Mouse (Mus musculus) NIH3T3 (cell line): ENCODE results near the gene Tob1.

Experiments
- DNase-seq: peaks from one replicate; pipeline ENCODE4 v3.0.0-alpha.2; 2012; ENCODE audit warnings: low read depth

Tob1 gene

DNA sequence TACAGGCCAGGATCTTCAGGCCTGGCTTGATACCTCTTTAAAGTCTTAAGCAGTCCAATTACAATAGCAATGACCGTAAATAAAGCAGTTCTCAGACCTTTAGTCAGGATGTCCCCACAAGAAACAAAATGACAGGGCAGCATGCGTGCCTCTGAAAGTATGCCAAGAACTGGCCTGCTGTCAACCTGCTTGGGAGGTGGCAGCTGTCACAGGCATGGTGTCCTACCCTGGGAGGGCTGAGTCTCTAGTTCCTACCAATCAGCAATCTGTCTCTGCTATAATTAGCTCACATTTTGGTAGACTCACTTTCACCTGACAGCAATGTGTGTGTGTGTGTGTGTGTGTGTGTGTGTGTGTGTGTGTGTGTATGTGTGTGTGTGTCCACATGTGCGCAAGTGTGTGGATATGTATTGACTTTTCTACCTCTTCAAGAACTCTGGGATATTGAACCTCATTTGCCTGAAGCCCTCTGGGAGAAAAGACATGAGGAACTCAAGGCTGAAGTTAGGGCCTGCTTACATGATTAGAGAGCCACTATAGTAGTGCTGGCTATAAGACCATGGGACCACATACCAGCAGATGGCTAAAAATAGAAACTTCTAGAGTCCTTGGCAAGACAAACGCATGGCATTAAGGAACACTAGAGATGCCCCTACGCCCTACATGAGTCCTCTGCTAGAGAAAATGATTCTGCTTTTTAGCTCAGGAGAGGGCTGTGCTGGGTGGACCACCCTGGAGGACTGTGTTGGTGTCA lies 18.1 kb downstream of the Tob1 start:
- no peak for DNase-seq

DNA sequence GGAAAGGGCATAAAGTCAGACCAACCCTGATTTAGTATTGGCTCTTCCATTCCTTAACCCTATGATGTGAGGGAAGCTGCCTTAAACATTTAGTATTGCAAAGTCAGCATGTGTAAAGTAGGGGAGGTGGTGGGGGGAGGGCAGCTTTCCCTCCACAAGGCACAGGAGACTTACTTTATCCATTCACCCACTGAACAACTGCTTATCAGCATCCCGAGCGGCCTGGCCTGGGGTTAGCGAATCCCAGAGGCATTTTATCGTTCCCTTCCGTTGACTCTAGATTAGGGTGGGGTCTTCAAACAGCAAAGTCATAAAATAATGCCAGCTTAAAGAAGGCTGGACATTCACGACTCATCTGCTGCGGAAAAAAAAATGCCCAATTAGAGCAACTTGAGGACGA lies 19.0 kb downstream of the Tob1 start:
- no peak for DNase-seq

DNA sequence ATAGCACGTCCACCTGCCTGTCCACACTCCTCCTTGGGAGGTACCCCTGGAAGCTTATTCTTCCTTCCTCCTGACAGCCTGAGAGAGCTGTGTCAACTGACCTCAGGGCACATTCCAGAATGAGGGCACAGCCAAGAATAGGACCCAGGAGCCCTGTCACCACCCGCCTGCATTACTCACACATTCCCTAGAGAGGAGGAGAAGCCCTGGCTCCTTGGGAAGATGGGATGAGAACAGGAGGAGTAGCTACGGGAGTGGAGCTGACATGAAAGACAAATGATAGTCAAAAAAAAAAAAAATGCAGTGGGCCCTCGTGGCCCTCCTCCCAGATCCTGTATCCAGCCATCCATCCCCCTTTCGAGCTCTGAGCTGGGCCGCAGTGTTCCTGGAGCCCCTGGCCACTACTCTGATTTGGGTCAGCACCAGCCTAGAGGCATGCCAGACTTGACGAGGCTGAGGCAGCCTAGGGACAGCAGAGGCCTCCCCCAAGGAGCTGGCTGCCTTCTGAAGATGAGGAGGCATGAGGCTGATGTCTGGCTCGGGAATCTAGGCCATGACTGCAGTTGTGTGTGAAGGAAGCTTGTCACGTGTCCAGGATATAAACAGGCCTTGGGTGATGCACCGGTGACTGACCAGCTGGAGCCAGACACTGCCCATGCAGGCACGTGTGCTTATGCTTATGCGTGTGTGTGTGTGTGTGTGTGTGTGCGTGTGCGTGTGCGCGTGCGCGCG lies 20.7 kb downstream of the Tob1 start:
- peak; percentile 60 for DNase-seq

DNA sequence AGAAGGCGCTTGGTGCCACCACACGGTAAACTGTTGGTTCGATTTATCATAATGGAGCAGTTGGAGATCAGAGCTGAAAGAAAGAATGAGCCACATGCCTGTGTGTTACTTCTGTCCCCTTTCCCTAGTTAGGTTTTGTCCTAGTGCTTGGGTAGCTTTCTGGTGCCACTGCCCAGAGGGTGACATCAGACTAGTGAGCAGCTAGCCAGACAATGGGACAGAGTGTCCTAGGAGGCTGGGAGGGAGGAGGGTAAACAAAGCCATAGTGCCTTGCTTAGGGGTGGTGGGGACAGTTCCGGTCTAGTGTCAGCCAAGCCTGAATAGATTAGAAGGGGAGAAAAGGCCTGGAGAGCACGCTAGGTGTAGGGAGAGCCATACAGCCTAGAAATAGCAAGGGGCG lies 22.2 kb downstream of the Tob1 start:
- DNase-seq = no peak

DNA sequence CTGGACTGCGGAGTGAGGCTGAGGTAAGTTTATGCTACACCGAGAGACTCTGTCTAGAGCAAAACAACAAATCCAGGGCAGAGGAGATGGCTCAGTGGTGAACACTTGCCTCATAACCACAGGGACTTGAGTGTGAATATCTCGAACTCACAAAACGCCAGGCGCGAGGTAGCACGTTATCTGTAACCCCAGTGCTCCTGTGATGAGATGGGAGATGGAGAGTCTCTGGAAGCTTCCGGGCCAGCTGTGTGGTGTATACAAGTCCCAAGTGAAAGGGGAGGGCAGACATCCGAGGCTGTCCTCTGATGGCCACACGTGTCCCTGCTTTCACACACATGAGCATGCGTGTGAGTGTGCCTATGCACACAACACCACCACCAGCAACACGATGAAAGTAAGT lies 23.1 kb downstream of the Tob1 start:
- no peak for DNase-seq

DNA sequence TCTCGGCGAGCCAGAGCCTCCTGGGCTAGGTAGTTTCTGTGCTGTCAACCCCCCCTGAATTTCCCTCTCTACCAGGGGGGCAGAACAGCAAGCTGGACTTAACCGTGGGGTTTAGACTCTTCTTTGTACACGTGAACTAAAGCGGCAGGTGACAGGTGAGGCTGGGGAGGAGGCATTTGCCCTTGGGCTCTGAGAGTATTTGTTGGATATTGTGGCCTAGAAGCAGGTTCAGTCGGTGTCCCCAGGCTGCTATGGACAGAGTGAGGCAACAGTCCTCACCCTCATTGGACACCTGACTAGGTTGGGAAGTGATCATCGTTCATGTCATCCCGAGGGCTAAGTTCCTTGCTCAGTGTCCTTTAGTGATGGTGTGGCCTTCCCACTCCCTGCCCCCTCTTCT lies 23.6 kb downstream of the Tob1 start:
- no peak for DNase-seq

DNA sequence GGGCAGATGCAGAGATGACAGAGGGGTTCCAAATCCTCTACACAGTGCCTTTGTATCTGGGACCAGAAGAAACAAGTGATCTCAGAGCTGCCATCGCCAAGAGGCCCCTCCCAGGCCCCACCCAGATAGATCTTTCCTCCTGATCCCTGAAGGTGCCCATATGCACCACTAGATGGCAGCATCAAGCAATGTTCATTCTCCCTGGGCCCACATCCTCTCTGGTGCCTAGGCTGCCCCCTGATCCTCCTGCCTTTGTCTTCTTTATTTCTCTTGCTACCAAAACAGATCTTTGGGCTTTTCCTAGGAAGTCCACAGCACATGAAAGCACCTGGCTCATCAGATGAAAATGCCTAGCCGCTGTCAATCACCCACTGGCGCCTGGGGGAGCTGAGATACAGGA lies 24.8 kb downstream of the Tob1 start:
- DNase-seq = peak; percentile 93

DNA sequence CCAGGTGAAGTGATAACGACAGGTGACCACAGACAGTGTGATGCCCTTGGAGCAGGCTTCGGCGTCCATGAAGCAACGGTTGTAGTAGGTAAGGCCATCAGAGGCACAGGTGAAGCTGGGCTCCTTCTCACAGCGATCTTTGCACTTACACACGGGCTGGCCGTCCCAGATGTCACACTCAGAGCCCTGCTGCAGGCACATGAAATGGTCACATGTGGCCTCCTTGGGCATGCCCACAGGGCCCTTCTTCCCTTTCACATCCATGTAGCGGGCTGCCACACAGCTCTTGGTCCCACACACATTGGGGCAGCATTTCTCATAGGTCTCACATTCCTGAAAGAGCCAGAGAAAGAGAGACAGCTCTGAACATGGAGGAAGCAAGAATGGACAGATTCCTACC lies 27.5 kb downstream of the Tob1 start:
- no peak for DNase-seq

DNA sequence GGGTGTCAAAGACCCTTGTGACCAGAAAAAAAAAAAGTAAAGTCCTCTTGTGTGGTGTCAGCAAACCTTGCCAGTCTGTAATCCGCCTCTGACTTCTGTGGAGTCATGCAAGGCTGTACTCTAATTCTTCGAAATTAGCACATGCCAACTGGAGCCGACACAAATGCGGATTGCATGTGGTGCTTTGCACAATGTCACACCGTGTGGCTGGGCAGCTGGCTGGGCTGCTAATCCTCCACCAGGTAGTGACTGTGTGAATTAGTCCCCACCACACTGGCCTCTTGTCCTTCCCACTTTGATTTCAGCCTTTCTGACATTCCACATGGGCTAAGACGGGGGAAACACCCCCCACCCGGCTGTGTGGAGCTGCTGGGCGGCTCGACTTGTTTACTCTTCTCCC lies 28.5 kb downstream of the Tob1 start:
- peak; percentile 15 for DNase-seq

DNA sequence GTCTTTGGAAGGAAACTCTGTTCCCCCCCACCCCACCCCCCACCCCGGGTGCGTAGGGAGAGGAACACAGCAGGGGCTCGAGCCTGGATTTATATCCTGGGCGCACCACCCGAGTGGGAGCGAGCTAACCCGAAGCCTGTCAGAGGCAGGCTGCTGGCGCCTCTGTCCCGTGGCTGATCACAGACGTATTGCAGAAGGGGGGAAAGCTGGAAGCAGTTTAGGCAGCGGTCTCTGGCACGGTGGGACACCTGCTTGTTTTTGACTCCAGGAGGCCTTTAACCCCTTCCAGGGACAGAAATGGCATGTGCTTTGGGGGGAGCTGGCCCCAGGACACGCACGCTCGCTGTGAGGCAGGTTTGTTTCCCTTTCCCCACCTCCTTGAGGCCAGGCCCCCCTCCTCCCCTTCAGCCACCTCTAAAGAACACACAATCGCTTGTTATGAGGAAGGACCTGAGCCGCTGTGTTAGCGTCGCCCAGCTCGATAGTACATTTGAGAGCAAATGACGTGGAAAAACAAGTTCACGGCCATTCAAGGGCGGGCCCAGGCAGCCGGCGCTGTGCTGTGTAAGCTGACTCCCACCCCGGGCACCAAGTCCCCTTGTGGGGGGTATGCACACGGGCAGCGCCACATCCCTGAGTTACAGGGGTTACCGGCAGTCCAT lies 31.6 kb downstream of the Tob1 start:
- no peak for DNase-seq

DNA sequence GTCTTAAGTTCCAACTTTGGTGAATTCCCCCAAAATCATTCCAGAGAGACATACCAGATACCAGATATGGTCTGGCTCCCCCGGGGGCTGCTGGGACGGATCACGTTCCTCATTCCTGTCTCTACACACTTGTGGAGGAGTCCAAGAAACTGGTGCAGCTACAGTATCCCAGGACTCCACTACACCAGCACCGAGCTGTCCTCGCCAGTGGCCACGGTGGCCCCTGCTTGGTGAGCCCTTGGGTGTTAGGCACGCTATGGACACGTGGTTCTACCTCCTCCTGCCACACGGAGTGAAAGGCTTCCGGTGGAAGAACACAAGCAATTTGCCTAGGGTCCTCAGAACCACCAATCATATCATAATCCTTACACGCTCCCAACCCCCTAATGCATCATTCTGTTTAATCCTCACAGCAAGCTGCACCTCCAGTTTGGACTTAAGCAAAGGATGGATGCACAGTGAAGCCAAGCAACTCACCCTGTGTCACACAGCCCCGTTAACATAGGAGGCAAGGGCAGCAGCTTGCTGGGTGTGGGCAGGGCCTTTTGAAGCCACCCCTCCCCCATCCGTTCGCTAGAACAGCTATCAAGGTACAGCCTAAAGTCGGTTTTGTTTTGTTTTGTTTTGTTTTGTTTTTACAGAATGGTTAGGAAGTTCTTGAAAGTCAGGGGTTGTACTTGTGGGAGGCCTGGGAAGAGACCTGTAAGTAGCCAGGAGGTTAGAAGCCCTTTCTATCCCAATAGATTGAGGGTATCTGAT lies 32.3 kb downstream of the Tob1 start:
- DNase-seq = no peak

DNA sequence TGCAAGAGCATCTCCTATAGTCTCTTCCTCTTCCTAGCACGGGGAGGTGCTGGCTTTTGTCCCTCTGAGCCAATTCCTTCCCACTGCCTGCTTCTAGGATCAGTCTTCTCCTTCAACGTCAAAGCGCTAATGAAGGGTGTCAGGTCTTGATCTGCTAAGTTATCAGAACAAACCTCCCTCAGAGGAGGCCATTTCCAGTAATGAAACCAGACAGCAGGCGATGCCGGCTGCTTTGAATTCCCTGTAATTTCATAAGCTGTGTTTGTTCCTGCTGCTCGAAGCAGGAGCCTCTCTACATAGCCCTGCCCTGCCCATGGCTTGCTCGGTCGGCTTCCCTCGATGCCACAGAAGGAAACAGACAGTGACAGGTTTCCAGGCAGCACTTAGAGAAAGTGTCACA lies 33.1 kb downstream of the Tob1 start:
- no peak for DNase-seq

DNA sequence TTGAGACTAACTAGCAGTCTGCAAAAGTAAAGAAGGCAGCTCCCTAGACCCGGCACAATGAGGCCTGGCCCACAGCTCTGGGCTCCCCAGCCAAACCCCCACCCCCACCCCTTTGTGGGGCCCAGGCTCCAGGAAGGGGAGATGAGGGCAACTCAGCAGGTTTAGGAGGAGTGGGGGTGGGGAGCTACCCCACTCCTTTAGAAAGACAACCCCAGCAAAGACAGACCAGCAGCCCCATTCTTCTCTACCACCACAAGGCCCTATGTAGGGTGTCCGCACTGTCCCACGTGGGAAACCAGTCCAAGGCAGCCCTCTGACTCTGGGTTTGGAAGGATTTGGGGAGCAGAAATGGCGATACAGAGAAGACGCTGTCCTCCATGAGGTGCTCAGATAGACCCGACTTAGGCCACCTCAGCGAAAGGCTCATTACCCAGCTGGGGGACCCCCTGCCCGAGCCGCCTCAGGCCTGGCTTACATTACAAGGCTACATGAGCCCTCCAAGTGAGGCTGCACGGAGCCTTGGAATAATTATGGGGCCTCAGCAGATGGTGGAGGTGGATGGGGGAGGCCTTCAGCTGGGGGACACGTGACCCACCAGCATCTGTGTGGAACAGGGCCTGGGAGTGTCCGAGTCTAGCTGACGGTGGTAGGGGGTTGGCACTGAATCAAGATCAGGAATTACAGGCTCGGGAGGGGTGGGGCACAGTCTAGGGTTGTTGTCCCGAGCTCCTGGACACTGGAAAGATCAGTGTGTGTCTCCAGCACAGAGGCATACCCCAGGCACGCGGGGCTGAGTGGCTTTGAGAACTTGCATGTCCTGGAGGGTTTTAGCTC lies 34.9 kb downstream of the Tob1 start, which contains the start of gene Wfikkn2:
Gene Wfikkn2, minus strand, starts transcription at position 51 of the 834 bp plus-strand sequence.
- DNase-seq = no peak

DNA sequence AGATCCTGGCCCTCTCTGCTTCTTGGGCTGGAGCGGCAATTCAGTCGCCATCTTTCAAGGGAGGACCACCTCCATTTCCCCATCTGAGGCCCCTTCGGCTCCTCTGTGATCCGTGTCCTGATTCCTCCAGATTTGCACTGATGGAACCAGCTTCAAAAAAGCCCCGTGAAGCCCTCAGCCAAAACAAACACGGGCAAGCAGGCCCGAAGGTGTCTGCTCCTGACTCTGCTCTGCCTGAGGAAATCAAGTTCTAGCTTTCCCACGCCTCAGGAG lies 35.5 kb downstream of the Tob1 start:
- no peak for DNase-seq

DNA sequence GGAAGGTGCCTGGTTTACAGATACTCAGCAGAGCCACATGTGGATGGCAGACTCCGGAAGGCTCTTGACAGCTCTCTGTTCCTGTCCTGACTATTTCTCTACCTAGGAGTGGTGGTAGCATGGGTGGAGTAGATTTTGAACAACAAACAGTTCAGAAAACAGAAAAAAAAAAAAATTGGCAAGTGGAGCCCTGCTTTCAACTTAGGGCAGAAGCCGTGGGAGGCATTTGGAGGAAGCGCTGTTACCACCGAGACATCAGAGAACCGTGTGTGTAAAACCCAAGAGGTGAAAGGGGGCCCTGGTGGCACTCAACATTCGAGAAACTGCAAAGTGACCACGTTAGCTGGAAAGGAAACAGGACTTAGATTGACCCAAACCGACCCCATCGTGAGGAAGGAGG lies 41.9 kb downstream of the Tob1 start:
- DNase-seq = no peak

DNA sequence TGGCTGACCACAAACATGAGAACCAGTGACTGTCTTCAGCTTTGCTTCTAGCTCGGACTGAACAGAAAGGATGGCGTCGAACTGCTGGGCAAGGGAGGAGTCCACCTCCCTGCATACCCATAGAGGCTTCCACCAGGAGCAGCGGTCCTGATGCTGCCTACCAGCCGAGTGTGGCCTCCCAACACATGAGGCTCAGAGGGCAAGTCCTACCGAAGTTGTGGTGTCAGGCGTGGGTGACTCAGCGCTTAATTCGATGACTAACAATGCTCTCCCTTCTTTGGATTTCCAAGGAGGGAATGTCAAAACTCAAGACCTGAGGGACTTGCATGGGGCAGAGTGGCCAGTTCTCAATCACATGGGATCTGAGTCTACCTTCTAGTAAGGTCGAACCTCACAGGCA lies 42.4 kb downstream of the Tob1 start:
- DNase-seq = peak; percentile 87

DNA sequence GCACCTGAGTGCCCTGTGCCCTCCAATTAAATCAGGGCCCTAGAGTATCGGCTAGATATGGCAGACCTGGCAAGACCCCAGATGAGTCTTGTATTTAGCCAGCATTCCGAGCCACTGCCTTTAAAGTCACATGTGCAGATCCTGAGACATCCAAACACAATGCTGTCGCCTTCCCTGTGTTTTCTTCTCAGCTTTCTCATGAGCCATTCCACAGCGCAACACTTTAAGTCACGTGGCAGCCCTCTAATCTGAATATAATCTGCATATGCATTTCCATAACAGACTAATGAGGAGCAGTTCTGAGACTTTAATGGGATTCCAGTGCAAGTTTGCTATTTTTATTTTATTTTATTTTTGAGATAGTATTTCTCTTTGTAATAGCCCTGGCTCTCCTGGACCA lies 44.5 kb downstream of the Tob1 start:
- no peak for DNase-seq

DNA sequence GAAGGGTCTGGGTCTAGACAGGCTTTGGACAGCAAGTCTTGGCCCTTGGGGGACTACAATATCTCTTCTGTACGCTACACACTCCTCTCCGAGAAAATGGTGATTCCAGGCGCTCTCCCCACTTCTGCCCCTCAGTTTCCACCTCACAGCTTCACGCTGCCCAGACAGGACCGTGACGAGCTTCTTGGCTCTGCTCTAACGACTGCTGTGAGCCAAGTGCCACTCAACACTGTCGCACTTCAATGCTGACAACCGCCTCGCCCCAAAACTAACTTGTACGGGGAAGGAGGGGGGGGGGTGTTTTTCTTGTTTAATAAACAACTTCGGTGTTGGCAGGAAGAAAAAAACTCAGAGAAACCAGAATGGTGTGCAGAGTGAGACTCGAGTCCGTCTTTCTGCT lies 46.7 kb downstream of the Tob1 start:
- no peak for DNase-seq

DNA sequence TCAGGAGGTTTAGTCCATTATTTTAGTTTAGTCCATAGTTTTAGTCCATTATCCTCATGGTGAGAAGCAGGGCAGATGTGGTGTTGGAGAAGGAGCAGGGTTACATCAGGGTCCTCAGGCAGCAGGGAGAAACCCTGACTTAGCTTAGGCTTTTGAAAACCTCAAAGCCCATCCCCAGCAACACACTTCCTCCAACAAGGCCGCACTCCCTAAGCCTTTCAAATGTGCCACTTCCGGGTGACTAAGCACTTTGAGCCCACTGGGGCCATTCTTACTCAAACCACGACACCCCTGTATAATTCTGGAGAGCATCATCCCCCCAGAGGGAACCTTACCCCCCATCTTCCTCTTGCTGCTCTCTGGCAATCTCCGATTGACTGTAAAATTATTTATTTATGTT lies 48.6 kb downstream of the Tob1 start:
- DNase-seq = no peak

DNA sequence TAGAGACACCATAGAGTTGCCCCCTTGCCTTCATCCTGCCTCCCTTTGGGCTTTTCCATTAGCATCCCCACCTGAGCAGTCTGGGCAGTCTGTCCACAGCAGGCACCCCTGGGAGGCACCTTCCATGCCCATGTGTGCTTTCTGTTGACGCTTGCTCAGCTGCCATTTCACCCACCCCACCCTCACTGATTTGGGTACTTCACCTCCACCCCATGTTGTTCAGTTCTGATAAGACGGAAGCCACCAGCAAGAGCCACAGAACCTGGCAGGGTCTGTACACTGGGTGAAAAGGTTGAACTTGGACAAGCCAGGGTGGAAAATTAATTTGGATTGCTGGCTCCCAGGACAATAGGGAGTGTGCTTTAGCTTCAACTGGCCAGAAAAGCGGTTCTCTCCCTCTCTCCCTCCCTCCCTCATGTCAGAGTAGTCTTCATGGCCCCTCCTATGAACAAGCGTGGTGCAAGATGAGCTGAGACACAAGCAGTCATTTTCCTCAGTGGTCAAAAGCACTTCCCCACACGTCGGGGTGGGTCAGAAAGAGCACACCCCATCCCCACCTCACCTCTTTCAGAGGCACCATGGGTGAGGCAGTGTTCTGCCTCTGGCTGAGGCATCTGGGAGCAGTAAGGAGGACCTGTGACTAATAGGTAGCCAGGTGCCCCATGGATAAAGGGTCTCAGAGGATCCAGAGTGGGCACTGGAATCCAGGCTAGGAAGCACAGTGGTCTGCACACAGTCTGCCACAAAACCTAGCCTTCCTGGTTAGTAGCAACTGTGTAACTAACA lies 50.5 kb downstream of the Tob1 start:
- DNase-seq = no peak
